Mouse (Mus musculus): ENCODE measurements at regions not wholly inside any gene's neighbourhood (a gene's known extent, or its start where the extent isn't known, plus 50 kb on each side); places are given as distances from the start of the nearest gene placed in this dataset.

DNA sequence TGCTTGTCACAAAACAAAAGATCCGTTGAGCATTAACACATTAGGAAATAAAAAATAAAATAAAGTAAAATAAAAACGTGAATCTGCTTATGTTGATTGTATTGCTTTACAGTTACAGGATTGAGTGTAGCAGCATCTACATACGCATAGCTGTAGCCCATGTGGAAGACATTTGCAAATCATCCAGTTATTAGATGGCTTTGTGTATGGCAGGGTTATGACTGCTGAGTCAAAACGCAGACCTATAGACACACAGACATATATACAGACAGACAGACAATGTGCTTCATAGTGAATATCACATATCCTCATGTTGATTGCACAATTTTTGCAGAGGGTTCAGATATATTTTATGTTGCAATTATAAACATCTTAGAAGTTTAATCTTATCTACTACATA, 64.5 kb downstream of the Gm11146 start:
- ATAC-seq, result no peak

DNA sequence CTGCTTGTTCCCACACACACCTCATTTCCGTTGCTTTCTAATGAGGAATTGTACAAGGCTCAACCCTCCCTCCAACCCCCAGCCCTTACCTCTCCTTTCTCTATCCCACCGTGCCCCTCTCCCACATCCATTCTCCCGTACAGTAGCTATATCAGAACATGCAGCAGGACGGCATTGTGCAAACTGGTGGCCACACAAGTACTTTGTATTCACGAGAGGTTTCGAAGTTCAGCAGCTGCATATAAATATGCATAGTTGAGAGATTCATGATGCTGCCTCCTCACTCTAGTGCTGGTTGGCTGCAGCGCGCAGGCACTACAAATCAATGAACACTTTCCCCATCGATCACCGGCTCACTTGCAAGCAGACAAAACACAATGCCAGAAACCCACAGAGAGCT, 65.1 kb downstream of the Gm11146 start:
- ATAC-seq, result no peak

DNA sequence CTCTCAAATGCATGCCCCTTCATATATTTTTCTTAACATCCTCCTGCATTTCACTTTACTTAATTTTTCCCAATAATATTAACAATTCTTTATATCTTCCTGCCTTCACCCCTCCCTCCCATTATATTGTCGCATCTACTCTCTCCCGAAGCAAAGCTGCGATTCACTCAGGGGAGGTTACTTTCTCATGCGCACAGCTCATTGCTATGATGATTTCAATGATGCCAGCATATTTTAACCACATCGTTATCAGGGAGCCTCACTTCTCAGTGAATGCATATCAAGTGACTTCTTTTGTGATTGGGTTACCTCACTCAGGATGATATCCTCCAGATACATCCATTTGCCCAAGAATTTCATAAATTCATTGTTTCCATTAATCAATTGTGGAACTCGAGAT, 65.6 kb downstream of the Gm11146 start:
- ATAC-seq, result no peak

DNA sequence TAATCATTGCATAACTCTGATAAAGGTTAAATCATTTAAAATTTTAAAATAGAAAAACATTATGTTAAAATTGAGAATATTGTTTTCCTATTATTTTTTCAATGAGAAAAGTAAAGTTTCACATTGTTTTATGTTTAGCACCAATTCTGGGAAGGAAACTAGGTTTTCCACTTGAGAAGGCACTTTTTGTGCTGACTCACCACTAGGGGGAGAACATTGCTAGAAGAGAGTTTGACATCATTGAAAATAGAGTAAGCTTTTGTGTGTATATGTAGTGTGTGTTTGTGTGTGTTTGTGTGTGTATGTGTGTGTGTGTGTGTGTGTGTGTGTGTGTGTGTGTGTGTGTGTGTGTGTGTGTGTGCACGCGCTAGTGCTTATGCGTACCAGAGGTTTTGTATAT, 66.9 kb downstream of the Gm11146 start:
- ATAC-seq, result no peak

DNA sequence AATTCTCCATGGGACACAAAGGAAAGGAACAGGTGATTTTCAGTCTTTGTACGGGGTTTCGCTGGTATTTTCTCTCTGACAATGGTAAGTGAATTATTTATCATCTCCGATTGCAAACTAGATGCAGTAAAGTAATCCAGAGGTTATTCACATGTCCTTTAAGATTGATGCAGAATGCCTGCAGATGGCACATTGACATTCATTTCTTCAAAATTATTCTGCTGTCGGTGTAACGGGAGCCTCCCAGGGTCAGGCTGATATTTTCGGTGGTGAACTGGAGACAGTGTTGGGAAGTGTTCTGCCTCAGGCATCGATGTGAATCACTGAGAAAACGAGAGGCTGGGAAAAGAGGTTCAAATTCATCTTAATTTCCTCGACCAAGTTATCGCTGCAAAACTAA, 70.3 kb downstream of the Gm11146 start:
- ATAC-seq, result no peak

DNA sequence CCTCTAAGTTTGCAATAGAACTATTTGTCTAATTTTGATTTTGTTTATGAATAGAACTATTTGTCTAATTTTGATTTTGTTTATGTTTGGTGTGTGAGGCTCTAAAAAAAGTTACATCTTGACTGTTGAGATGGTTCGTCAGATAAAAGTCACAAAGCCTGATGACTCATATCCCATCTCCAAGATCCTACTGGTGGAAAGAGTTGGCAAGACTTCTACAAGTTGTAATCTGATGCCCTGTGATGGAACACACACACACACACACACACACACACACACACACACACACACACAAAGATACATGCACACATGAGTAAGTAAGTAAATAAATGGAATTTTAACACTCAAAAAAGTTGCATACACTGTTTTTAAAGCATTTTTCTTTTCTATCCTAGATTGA, 73.9 kb downstream of the Gm11146 start:
- ATAC-seq, result no peak

DNA sequence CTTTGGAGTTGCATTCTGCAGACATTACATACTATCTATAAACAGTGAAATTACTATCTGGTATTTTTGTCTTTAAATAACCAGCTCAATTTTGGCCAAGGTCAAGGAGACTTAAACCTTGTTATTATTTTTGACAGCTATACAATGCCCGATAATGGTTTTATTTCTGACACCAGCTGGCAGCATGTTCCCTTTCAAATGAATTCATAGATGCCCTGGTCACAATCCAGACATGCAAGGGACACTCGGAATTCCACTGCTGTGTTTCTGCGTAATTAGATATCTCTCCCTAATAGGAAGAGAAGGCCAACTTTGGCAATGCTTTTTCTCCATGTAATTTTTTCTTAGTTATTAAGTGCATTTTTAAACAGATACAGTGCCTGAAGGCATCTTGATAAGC, 87.3 kb downstream of the Gm11146 start:
- ATAC-seq, result no peak

DNA sequence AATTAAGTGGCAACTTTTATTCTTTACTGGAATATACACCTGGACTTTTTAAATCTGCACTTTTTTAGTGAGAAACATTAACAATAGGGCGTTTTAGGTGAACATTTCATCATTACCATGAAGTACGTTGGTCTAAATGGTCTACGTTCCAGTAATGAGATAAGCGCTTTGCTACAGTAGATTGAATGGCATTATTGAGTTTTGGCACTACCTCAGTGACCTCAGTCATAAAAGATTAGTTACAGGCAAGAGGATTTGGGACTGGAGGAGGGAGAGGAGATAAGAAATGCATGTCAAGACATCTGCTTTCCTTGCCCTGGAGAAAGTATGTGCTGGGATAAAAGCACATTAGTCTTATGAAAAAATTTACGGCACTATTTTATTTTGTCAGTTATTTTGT, 98.3 kb downstream of the Gm11146 start:
- no peak for ATAC-seq

DNA sequence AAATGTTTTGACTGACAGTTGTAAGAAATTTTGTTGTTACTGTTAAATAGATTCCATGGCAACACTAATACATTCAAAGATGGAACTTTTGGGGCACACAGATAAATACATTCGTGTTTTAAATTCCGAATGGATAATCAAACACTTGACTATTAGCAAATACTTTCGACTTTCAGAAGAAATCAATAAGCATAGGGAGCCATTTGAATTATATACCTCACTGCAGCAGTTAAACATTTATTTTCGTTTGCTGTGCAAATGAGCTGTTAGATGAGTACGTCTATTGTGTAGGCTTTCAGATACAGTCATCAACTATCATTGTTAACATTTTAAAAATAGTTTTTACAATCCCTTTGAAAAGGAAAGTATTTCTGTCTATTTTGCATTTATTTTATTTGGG, 99.0 kb downstream of the Gm11146 start:
- no peak for ATAC-seq

DNA sequence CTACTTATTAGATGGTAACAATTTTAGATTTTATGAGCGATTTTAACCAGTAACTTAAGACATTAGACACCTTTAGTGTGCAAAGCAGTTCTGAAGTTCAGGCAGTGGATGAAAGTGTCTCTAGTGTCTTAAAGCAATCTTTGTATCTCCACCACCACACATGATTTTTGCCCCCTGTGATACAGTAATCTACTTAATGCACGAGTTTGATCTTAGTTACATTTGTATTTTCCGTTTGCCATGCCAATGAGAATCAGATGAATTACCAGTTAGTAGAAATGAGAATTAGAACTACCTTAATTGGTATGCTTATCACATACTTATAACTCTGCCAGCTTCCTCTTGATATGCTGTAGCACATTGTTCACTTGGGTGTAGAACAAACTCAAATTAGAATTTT, 99.9 kb downstream of the Gm11146 start:
- ATAC-seq, result no peak

DNA sequence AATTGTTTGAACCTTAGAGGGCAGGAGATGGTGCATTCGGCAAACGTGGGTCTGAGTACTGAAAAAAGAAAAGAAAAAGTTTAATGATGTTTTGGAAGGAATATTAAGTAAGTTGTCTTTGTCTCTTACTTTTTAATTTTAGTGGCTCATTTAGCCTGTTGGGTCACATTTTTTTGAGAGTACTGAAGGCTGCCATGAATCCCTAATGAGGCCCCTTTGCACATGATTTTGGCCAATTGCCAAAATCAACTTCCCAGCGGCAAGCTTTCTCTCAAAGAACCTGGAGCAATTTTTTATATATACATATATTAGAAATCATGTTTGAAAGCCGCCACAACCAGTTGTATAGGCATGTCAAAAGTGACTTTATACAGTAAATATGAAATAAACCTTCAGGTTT, 100.9 kb downstream of the Gm11146 start:
- ATAC-seq, result no peak

DNA sequence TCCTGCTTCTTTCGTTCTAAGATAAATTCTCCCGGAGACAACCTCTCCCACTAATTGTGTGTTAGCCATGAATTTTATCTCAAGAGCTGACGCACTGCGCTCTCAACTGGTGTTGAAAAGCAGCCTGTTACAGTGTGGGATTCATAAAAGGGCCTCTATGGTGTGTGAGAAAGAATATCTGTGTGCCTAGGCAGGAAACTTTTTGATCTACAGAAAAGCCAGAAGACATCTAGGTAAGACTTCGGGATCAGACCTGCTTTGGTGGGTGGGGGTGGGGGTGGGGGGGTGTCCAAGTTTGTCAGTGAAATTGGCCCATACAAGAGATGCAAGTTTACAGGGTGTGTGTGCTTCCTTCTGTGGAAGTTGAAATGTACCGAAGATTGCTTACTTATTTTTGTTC, 101.5 kb downstream of the Gm11146 start:
- ATAC-seq, result no peak

DNA sequence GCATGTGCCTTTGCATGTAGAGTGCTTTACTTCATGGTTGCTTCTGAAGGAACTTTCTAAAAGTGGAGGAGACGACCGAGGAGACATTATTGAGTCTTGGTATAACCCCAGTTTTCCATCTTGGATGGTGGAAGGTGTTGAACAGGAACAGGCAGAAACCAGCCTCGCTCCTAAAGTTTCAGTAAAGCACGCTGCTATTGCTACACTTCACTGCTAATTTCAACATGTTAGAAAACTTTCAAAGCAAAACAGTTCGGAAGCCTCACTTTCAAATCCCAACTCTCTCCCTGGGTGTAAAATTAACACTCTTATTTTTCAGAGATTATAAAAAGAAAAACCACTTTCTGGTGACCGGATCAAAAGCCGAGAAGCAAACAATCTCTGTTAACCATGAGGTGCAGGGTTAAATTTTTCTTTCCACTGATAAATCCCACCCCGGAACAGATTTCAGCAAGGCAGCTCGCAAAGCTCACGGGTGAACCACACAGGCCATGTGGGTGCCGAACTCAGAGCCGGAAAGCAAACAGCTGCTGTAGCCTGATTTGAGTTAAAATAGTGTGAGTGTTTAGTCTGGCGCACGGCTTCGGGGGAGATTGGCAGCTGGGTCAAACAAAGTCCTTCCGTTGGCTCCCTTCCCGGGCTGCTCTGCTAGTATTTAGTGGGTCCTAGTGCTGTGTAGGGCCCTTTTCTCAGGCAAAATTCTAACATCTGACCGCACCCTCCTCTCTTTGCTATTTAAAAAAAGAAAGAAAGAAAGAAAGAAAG, 102.2 kb downstream of the Gm11146 start:
- peak; percentile 28 for ATAC-seq

DNA sequence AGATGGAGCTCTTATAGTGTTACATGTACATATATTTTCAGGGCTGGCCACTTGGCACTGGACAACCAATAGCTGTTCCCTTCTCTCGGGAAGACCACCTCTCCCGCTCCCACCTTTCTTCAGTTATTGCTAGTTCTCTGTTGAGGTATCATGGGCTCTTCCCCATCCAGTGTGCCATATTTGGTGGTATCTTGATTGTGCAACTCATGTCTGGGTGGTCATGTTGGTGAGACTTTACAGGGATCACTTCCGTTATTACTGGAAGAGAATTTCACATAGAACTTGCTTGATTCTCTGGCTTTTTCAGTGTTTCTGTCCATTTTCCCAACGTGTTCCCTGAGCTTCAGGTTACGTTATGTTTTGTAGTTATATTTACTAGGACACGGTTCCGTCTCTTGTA, 106.6 kb downstream of the Gm11146 start:
- ATAC-seq, result no peak

DNA sequence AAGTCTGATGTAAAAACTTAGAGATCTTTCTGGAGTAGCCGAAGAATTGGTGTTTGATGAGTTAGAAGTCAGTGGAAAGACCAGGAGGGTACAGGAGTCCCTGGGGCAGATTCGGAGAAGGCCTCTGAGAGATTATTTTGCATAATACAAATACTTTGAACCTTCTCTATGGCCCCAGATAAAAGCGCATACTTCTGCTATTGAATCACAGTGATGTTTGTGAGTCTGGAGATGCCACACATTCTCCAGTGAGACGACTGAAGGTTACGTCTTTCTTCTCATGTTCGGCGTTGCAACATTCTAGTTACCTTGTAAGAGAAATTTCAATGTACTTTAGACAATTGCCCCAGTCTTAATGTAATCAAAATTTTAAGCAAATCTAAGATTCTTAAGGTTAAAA, 107.9 kb downstream of the Gm11146 start:
- no peak for ATAC-seq

DNA sequence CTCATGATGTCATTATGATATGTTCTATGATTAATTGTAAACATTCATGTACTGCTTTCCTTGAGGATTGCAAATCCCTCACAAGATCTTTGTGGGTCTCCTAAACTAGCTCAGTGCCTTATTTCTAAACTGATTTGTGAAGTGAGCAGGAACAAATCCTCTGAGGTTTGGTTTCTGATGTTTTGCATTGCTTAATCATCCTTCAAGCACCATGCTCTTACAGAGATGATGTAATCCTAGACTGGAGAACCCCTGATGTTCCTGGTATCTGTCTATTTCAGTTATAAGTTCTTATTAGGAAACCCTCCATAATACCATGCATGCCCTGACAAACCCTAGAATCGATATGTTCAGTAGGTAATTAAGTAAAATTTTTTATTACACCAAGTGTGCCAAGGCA, 113.7 kb downstream of the Gm11146 start:
- no peak for ATAC-seq

DNA sequence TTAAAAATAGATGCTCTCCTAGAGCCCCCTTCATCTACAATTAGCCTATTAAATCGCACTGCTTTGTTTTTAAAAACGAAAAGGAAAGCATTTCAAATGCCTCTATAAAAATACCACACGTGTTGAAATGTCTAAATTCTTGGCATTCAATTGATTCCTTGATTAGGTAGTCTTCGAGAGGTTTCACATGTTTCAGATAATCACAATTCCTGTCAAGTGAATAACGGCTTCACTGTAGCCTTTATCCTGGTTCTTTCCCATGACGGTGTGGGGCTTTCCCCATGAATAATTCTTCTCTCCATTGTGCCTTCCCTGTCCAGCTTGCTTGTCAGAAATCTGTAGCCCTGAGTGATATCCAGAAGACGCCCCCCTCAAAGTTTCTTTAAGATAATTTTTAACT, 122.1 kb downstream of the Gm11146 start:
- no peak for ATAC-seq

DNA sequence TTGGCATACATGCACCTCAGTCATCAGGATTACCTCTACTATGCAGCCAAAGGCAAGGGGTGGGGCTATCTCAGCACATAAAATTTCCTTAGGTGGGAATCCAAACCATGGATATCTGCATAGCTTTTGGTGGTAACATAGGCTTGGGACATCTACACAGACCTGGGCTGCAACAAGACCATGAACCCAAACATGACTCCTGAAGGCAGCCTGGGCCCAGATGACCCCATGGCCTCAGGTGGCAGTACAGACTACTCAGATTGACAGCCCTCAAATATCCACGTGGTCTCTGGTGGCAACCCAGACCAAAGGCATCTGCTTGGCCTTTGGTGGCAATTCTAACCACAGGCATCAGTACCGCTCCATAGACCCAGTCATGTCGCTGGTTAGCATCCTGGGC, 130.0 kb downstream of the Gm11146 start:
- ATAC-seq, result no peak

DNA sequence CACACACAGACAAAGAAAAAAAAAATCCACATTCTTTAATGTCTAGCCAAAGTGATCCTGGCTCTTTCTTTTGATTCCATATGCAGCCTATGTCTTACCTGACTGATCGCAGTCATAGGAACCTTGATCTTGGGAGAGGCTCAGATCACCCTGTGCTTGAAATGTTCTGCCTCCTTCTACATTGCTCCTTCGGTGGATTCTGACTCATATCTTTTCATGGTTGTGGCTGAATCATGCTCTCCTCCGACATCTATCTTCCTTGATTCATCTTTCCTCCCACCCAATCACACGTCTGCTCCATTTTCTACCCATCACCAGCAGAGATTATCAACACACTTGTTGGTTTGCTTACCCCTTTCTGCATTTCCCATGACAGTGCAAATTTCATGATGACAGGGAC, 132.0 kb downstream of the Gm11146 start:
- ATAC-seq, result no peak

DNA sequence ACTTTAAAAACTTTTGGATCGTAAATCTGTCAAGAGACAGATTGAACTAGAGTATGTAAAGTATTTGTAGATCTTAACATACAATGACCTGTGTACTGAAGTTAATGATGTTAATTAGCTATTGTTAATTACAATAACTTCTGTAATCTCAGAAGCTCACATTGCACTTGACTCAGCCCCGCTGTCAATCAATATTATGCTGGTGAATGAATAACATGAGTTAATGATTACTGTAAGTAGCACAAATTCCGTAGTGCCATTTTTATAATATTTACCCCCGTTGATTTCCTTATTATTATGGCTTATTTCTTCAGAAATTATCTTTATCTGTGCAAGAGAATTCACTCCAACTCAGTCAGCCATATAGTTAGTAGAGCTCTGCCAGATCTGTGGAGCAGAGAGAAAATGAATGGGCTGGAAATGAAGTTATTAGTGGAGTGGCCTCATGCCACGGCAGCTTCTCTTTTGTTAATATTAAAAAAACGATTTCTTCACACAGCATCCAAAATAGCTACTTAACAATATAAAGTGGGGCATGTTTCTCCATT, 132.5 kb downstream of the Gm11146 start:
- no peak for ATAC-seq

DNA sequence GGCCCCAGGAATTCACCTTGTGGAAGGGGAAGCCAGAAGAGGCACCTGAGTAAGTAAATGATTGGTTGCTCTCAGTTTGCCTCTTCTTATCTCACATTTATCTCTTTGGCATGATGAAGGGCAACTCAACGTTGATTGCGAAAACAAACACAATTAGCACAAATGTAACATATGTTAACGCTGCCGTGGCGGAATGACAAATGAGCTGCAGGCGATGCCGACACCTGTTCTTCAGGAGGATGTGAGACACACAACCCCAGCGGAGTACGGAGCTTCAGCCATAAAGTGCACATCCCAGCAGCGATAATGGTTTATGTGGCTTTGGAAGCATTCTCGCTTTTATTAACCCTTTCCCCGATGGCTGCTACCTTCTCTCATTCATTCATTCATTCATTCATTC, 134.7 kb downstream of the Gm11146 start:
- no peak for ATAC-seq

DNA sequence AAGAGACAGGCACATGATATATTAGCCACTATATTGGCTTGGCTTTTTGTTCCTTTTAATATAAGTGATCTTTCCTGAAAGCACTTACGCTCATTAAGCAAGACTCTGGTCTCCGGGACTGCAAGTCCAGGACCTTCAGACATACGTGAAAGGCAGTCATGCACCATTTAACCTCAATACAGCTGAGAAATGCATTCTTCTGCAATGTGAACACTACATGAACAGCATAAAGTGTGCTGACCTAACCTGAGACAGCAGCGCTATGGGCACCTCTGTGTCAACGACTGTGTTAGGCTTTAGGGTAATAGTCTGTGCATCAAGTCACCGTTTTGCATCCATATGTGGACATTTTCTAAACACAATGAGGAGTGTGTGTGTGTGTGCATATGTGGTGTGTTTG, 137.3 kb downstream of the Gm11146 start:
- no peak for ATAC-seq

DNA sequence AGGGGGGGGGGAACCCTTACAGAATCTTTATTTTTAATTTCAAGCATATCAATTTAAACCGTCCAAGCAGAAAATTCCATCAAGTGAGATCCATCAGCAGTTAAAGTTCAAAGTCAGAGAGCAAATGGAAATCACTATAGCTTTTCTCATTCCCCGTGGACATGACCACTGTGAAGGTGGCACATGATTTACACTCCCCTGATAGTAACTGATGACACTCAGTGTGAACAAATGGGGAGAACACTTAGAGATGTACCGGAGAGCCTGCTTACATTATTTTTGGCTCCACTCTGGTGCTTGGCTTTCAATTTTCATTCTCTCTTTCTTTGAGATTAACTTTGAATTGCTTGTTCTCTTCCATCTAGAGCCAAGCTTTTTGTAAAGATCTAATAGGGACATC, 140.0 kb downstream of the Gm11146 start:
- no peak for ATAC-seq

DNA sequence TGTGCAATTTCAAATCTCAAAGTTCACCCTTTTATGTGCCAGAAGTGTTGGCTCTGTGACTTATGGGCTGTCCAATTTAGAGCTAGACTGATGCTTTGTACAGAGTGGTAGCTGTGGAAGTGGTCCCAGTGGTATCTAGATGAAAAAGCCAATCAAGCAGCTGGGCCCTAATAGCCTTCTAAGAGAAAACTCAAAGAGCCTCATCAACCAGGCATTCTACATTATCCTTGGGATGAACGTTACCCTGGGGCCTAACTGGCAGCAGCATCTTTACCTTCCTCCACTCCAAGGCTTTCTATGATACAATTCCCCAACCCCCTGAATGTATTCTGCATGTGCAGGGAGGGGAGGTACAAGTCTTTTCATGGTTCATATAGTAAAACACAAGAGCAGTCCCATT, 140.4 kb downstream of the Gm11146 start:
- no peak for ATAC-seq

DNA sequence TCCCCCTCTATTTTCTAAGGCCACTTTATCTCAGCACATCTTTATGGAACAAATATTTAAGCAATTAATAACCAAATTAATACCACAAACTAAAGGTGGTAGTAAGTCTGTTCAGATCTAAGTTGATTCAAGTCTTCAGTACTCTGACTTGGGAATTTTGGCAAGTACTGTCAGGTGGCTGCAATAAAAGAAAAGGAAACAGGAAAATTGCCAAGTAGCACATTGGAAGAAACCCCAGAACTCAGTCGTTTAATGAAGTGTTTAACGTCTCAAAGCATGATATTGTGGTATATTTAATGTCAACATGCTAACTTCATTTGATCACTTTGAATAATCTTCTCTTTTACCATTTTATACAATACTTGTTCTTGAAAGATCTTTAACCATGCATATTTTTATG, 142.2 kb downstream of the Gm11146 start:
- no peak for ATAC-seq

Measured in inflammation-experienced regulatory T-cells, adult 6 months (primary cell).